Mouse (Mus musculus) CH12.LX (cell line): ENCODE data around the gene Mpdz. TPM values are rescaled to one million over a fixed set of nuclear protein-coding genes. Genes with fewer than 3 reads are reported as not detected.

Source experiments
- DNase-seq: peaks from one replicate; pipeline ENCODE4 v3.0.0-alpha.2; 2013; ENCODE audit errors: extremely low read depth
- H3K27ac ChIP-seq: 2 replicates; pipeline ENCODE4 v1.5.1; 2012; ENCODE audit warnings: low read depth, mild to moderate bottlenecking, control low read depth, moderate library complexity; ENCODE audit not compliant: insufficient read depth
- H3K27me3 ChIP-seq: replicated peaks from 2 replicates; pipeline ENCODE3; 2012; ENCODE audit warnings: inconsistent platforms
- H3K36me3 ChIP-seq, 2 experiments: replicated peaks in 1 of 2; 2 replicates each; pipeline versions ENCODE3 to v1.6.1; 2012; ENCODE audit warnings: inconsistent platforms in 1 of 2, low read length in 1 of 2, mild to moderate bottlenecking in 1 of 2, mixed read lengths in 1 of 2, moderate library complexity in 1 of 2; ENCODE audit not compliant: control insufficient read depth in 1 of 2, insufficient read depth in 1 of 2
- H3K4me1 ChIP-seq, 2 experiments: 2 replicates each; pipeline ENCODE4 v1.6.1; 2012; ENCODE audit warnings: inconsistent platforms in 1 of 2, moderate library complexity in 1 of 2; ENCODE audit not compliant: insufficient read depth in 2 of 2, control insufficient read depth in 1 of 2
- H3K4me2 ChIP-seq: 2 replicates; pipeline ENCODE4 v1.6.1; 2012; ENCODE audit warnings: low read depth, mild to moderate bottlenecking, control low read depth; ENCODE audit not compliant: poor library complexity, insufficient read depth, severe bottlenecking
- H3K4me3 ChIP-seq, 3 experiments: fragments of 150-350 bp in 1 of 3; sonication (generic) in 1 of 3; replicated peaks in 1 of 3; 2 replicates each; pipeline versions ENCODE3 to v1.5.1; 2011 to 2012; ENCODE audit warnings: low read depth in 2 of 3, low read length in 2 of 3, mild to moderate bottlenecking in 2 of 3, moderate library complexity in 2 of 3, control low read depth in 1 of 3, improper control_type of control experiment in 1 of 3, inconsistent platforms in 1 of 3, mixed read lengths in 1 of 3; ENCODE audit not compliant: poor library complexity in 1 of 3
- H3K79me2 ChIP-seq: replicated peaks from 2 replicates; pipeline ENCODE4 v1.6.1; 2012; ENCODE audit warnings: mild to moderate bottlenecking, moderate library complexity; ENCODE audit not compliant: control insufficient read depth, poor library complexity, insufficient read depth, severe bottlenecking; ENCODE audit errors: extremely low read depth
- H3K9ac ChIP-seq: 2 replicates; pipeline ENCODE4 v1.6.1; 2012; ENCODE audit warnings: low read depth, mild to moderate bottlenecking, control low read depth, moderate library complexity; ENCODE audit not compliant: insufficient read depth
- H3K9me3 ChIP-seq: replicated peaks from 2 replicates; pipeline ENCODE3; 2012; ENCODE audit warnings: low read length, inconsistent platforms, mixed read lengths
- BHLHE40 ChIP-seq: IDR thresholded peaks from 2 replicates; pipeline ENCODE4 v1.6.1; 2011; ENCODE audit warnings: mild to moderate bottlenecking, low read depth, low read length, improper control_type of control experiment
- CHD1 ChIP-seq: IDR thresholded peaks from 2 replicates; pipeline ENCODE4 v1.6.1; 2012; ENCODE audit warnings: low read depth, low read length, improper control_type of control experiment, inconsistent platforms
- CTCF ChIP-seq, 2 experiments: IDR thresholded peaks in 1 of 2; conservative IDR thresholded peaks in 1 of 2; 2 replicates each; pipeline ENCODE4 v1.5.1; 2011 to 2012; ENCODE audit warnings: low read depth in 2 of 2, low read length in 2 of 2, improper control_type of control experiment in 1 of 2, inconsistent platforms in 1 of 2, mild to moderate bottlenecking in 1 of 2, moderate library complexity in 1 of 2
- ELF1 ChIP-seq: IDR thresholded peaks from 2 replicates; pipeline ENCODE4 v1.6.1; 2014; ENCODE audit warnings: low read depth, mild to moderate bottlenecking, inconsistent platforms, low read length, improper control_type of control experiment
- ETS1 ChIP-seq: conservative IDR thresholded peaks from 2 replicates; pipeline ENCODE4 v1.6.1; 2012; ENCODE audit warnings: low read depth, mild to moderate bottlenecking, inconsistent platforms, low read length, improper control_type of control experiment, moderate library complexity
- IRF4 ChIP-seq: IDR thresholded peaks from 2 replicates; pipeline ENCODE4 v1.6.1; 2014; ENCODE audit warnings: low read depth, mild to moderate bottlenecking, inconsistent platforms, low read length, improper control_type of control experiment
- JUND ChIP-seq: conservative IDR thresholded peaks from 2 replicates; pipeline ENCODE4 v1.6.1; 2011; ENCODE audit warnings: low read depth, low read length, improper control_type of control experiment
- KAT2A ChIP-seq: IDR thresholded peaks from 2 replicates; pipeline ENCODE4 v1.6.1; 2012; ENCODE audit warnings: low read length, improper control_type of control experiment, inconsistent platforms; ENCODE audit not compliant: insufficient replicate concordance
- MAX ChIP-seq: IDR thresholded peaks from 2 replicates; pipeline ENCODE4 v1.6.1; 2011; ENCODE audit warnings: low read length, improper control_type of control experiment
- MAZ ChIP-seq: IDR thresholded peaks from 2 replicates; pipeline ENCODE4 v1.6.1; 2012; ENCODE audit warnings: low read depth, mild to moderate bottlenecking, inconsistent platforms, low read length, improper control_type of control experiment, moderate library complexity
- MYC ChIP-seq: IDR thresholded peaks from 2 replicates; pipeline ENCODE4 v1.6.1; 2011; ENCODE audit warnings: low read depth, mild to moderate bottlenecking, improper control_type of control experiment, low read length
- PAX5 ChIP-seq: IDR thresholded peaks from 2 replicates; pipeline ENCODE4 v1.6.1; 2012; ENCODE audit warnings: low read length, inconsistent platforms, mixed read lengths
- RAD21 ChIP-seq: IDR thresholded peaks from 2 replicates; pipeline ENCODE4 v1.6.1; 2011; ENCODE audit warnings: low read depth, mild to moderate bottlenecking, low read length, improper control_type of control experiment, moderate library complexity
- SMC3 ChIP-seq: IDR thresholded peaks from 2 replicates; pipeline ENCODE4 v1.6.1; 2011; ENCODE audit warnings: low read depth, low read length, improper control_type of control experiment
- UBTF ChIP-seq: IDR thresholded peaks from 2 replicates; pipeline ENCODE4 v1.6.1; 2012; ENCODE audit warnings: low read depth, mild to moderate bottlenecking, inconsistent platforms, low read length, improper control_type of control experiment, moderate library complexity
- USF1 ChIP-seq: IDR thresholded peaks from 2 replicates; pipeline ENCODE4 v1.6.1; 2014; ENCODE audit warnings: low read depth, mild to moderate bottlenecking, inconsistent platforms, low read length, improper control_type of control experiment
- USF2 ChIP-seq: conservative IDR thresholded peaks from 2 replicates; pipeline ENCODE4 v1.6.1; 2011; ENCODE audit warnings: low read depth, low read length, improper control_type of control experiment
- ZC3H11A ChIP-seq: IDR thresholded peaks from 2 replicates; pipeline ENCODE4 v1.6.1; 2012; ENCODE audit warnings: low read depth, mild to moderate bottlenecking, inconsistent platforms, low read length, improper control_type of control experiment
- ZMIZ1 ChIP-seq: IDR thresholded peaks from 2 replicates; pipeline ENCODE4 v1.6.1; 2012; ENCODE audit warnings: low read depth, mild to moderate bottlenecking, inconsistent platforms, low read length, improper control_type of control experiment
- dilution Hi-C: fragments of 300-500 bp; cut with MboI; formaldehyde crosslinking; loops from 2 replicates; pipeline ENCODE4 v1.14.3; 2020; ENCODE audit warnings: low sequenced_read_pairs; ENCODE audit not compliant: extremely low pct_unique_long_range_greater_than_20kb, extremely low pct_ligation_motif_present
- in situ Hi-C: fragments of 300-500 bp; cut with MboI; formaldehyde crosslinking; loops from 3 replicates; pipeline ENCODE4 v1.14.3; 2019; ENCODE audit warnings: low sequenced_read_pairs, low pct_ligation_motif_present, low pct_unique_long_range_greater_than_20kb, mixed read lengths
- polyA plus RNA-seq: library from polyadenylated mRNA; unstranded; fragments of >175 nt; gene quantifications from 2 replicates; pipeline ENCODE4 v1.2.1, GENCODE M21; 2012; ENCODE audit warnings: low read depth; ENCODE audit not compliant: insufficient read length
- total RNA-seq, 2 experiments: library from RNA; depleted of rRNA; stranded (reverse); fragments of 300-350 nt in 1 of 2; fragments of >200 nt in 1 of 2; gene quantifications; 2 replicates each; pipeline ENCODE4 v1.2.3; 2012 to 2014

The Mpdz gene
- total and polyA plus RNA-seq, 3 experiments = not detected

DNA sequence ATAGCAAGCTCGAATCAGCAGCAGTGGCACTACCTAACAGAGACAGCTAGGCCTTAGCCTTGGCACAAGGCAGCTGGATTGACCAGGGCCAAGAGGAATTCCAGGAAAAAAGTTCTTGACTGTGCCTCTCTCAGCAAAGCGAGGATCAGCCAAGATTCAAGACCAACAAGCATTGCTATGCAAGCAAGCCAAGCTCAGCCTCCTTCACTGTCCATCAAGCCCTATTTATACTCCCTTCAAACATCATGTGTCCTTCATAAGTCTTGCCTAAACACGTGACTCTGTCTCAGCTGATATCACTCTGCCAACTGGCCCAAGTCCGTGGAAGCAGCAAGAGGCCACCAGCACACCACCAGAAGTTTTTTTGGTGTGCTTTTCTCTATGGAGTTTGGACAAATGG lies 6.8 kb upstream of the Mpdz start:
- DNase-seq = no peak
- Histone ChIP-seq H3K27me3 (no peaks in the 10 kb centered on the region), H3K4me2 (no peak overlapping the region), H3K79me2 (no peaks in the 10 kb centered on the region), H3K4me3 (no peak overlapping the region), H3K9me3 (no peaks in the 10 kb centered on the region), H3K4me1 (peaks cover 0 to 2% of the 10 kb centered on the region in 2 experiments; a peak in 1 of 4 replicates), H3K27ac (no peak overlapping the region), H3K36me3 (no peaks in the 10 kb centered on the region), H3K9ac (no peak overlapping the region)
- TF ChIP-seq CTCF (conservative IDR thresholded peaks at IDR 0.05 in 1 of 2, IDR thresholded peaks at IDR 0.05 in 1 of 2; ENCODE audit: low read depth in 2 of 2, low read length in 2 of 2) (no peak), BHLHE40 (no peak), USF2 (no peak), ELF1 (no peak), ZC3H11A (no peak), UBTF (no peak), RAD21 (no peak), IRF4 (no peak)
- dilution Hi-C loops (no loop called here), in situ Hi-C loops (no loop called here)

DNA sequence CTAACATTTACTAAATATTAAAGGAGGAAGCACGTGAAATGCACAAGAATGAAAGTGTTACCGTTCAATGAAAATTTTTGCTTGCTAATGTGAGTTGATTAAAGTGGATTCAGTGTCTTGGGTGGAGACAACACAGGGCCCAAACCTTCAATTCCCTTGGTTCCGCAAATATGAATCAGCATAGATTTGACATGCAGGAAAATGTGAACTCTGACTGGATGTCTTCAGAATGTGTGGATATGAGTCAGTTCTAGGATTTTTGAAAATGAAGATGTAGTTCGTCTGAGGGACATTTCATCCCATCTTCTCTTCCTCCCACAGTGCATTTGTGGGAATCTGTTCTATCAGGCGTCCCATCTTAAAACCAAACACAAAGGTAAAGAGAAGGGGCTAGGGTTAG lies 951 bp upstream of the Mpdz start:
- DNase-seq = no peak

DNA sequence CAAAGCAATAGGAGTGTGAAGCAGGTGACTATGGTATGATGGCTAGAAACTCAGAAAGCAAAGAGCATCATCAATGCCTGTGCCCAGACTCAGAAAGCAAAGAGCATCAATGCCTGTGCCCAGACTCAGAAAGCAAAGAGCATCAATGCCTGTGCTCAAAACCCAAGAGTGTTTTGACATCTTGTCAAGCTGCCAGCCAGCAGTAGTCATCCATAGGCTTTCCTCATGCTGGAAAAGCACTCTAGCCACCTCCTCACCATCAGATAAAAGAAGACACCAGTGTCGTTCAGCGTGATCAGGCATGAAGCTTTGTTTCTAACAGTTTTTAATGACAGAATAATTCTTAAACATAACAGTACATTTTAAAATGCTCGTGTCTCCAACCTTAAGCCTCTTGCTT lies 8.7 kb downstream of the Mpdz start:
- DNase-seq = no peak
- no peak for TF ChIP-seq IRF4
- no peak for TF ChIP-seq RAD21
- no peak for TF ChIP-seq ZMIZ1
- TF ChIP-seq USF2 = no peak
- TF ChIP-seq MYC = no peak
- TF ChIP-seq PAX5 = no peak
- TF ChIP-seq MAX = no peak
- no peak for TF ChIP-seq CHD1
- TF ChIP-seq JUND = no peak
- Histone ChIP-seq H3K4me2 (no peak overlapping the region), H3K79me2 (no peaks in the 10 kb centered on the region), H3K4me1 (no peaks in the 10 kb centered on the region), H3K27me3 (no peaks in the 10 kb centered on the region), H3K27ac (no peak overlapping the region), H3K36me3 (no peaks in the 10 kb centered on the region), H3K4me3 (no peak overlapping the region), H3K9ac (no peak overlapping the region), H3K9me3 (no peaks in the 10 kb centered on the region)
- dilution Hi-C loops (no loop called here), in situ Hi-C loops (no loop called here)

More for the DNA sequence above, 951 bp upstream of the Mpdz start:
- H3K27ac ChIP-seq = no peak overlapping the region
- no peak for TF ChIP-seq MYC
- no peak for TF ChIP-seq USF1
- no peak for TF ChIP-seq ETS1
- TF ChIP-seq CHD1 = no peak
- no peak for TF ChIP-seq KAT2A
- no peak for TF ChIP-seq SMC3
- no peak for TF ChIP-seq MAZ
- no peak for TF ChIP-seq USF2
- H3K9me3 ChIP-seq = peaks cover 3% of the 10 kb centered on the region
- no peaks in the 10 kb centered on the region for H3K27me3 ChIP-seq
- no peaks in the 10 kb centered on the region for H3K36me3 ChIP-seq
- no peak overlapping the region for H3K9ac ChIP-seq
- dilution Hi-C loops (no loop called here), in situ Hi-C loops (no loop called here)
- H3K4me3 ChIP-seq = no peak overlapping the region
- H3K79me2 ChIP-seq = no peaks in the 10 kb centered on the region
- H3K4me2 ChIP-seq = no peak overlapping the region
- H3K4me1 ChIP-seq = peaks cover 0 to 9% of the 10 kb centered on the region in 2 experiments; a peak in 1 of 4 replicates
